Mouse (Mus musculus): ENCODE data around the gene Zfp683. TPM values are rescaled to one million over a fixed set of nuclear protein-coding genes. Genes with fewer than 3 reads are reported as not detected.

The Zfp683 gene
- total and polyA plus RNA-seq, 3 experiments, result 0.16 TPM; not detected in 2

DNA sequence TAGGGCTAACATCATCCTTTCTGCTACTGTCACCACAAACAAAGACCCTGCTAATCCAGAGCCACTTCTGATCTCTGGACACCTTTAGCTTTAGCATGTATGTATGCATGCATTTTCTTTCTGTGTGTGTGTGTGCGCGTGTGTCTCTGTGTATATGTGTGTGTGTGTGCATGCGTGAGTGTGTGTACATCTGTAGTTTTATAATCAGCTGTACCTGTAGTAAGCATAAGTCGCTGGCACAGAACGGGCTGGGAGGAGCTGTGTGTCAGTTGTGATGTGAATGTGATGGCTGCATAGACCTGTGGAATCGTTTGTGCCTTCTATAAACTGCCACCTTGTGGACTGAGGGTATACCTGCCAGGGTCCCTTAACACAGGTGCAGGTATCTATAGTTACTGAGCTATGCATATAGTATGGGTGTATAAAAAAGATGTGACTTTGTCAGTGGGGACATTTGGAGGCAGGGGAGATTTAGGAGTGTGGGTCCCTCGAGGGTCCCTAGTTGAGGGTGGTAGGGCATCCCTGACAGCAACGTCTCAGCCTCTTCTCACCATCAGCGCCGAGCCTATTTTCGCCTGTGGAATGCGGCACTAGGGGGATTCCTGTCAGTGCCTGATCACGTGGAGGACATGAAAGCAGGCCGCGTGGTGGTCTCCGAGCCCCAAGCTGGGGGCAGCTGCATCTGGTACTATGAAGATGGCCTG, 37.0 kb downstream of the Zfp683 start (continued):
- no peak for TF ChIP-seq MAZ (IDR thresholded peaks at IDR 0.05; ENCODE audit: low read depth, low read length)
- peak; percentile 10 for TF ChIP-seq RAD21 (IDR thresholded peaks at IDR 0.05; ENCODE audit: low read depth, low read length)
- TF ChIP-seq USF1 (IDR thresholded peaks at IDR 0.05; ENCODE audit: low read depth, low read length), result peak; percentile 53
- no peak for TF ChIP-seq KAT2A (IDR thresholded peaks at IDR 0.05; ENCODE audit: insufficient replicate concordance, low read length)
- peak; percentile 38 for TF ChIP-seq USF2 (conservative IDR thresholded peaks at IDR 0.05; ENCODE audit: low read depth, low read length)
- no peak for TF ChIP-seq IRF4 (IDR thresholded peaks at IDR 0.05; ENCODE audit: low read depth, low read length)
- TF ChIP-seq POLR2AphosphoS2 (IDR thresholded peaks at IDR 0.05; ENCODE audit: low read depth, low read length), result peak; percentile 95
- no peak for TF ChIP-seq ZC3H11A (IDR thresholded peaks at IDR 0.05; ENCODE audit: low read depth, low read length)
- TF ChIP-seq NRF1 (IDR thresholded peaks at IDR 0.05; ENCODE audit: low read depth, low read length), result no peak
- TF ChIP-seq TBP (conservative IDR thresholded peaks at IDR 0.05; ENCODE audit: low read depth, low read length), result no peak
- no peak for TF ChIP-seq PAX5 (IDR thresholded peaks at IDR 0.05; ENCODE audit: low read length)

DNA sequence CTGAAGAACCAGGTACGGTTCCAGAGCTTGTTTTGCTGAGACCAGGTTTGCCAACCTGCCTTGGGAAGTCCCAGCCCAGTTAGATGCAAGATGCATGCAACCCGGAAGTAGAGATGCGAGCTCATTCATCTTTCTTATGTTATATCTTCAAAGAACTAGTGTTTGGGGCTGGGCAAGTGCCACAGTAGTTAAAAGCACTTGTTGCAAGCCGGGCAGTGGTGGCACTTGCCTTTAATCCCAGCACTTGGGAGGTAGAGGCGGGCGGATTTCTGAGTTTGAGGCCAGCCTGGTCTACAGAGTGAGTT, 37.5 kb downstream of the Zfp683 start:
- Histone ChIP-seq H3K27ac (ENCODE audit: insufficient read depth, low read depth) (peak overlapping the region; percentile 97), H3K9me3 (replicated peaks; ENCODE audit: low read length) (no peaks in the 10 kb centered on the region), H3K4me2 (ENCODE audit: insufficient read depth, low read depth, poor library complexity, severe bottlenecking) (0 out of 2 replicates have a peak overlapping the region, but pooled peaks have one; percentile 8), H3K4me1 (ENCODE audit: control insufficient read depth in 1 of 2, insufficient read depth in 2 of 2) (peaks cover 10 to 56% of the 10 kb centered on the region in 2 experiments), H3K9ac (ENCODE audit: insufficient read depth, low read depth) (no peak overlapping the region), H3K79me2 (replicated peaks; ENCODE audit: control insufficient read depth, extremely low read depth, insufficient read depth, poor library complexity, severe bottlenecking) (peaks cover 25% of the 10 kb centered on the region), H3K4me3 (replicated peaks in 1 of 3; ENCODE audit: low read depth in 2 of 3, low read length in 2 of 3, poor library complexity in 1 of 3) (peak overlapping the region in 1 of 3 experiments; percentile 11), H3K36me3 (replicated peaks in 1 of 2; ENCODE audit: control insufficient read depth in 1 of 2, insufficient read depth in 1 of 2, low read length in 1 of 2) (peaks cover 32 to 69% of the 10 kb centered on the region in 2 experiments), H3K27me3 (replicated peaks) (no peaks in the 10 kb centered on the region)
- TF ChIP-seq NELFE (IDR thresholded peaks at IDR 0.05; ENCODE audit: low read depth, low read length) (no peak), ELF1 (IDR thresholded peaks at IDR 0.05; ENCODE audit: low read depth, low read length) (peak; percentile 82), POLR2A (IDR thresholded peaks at IDR 0.05; ENCODE audit: low read depth, low read length) (peak; percentile 6; the same call in 1 of the 2 replicates), BHLHE40 (IDR thresholded peaks at IDR 0.05; ENCODE audit: low read depth, low read length) (no peak)
- dilution Hi-C loops (cut with MboI; ENCODE audit: extremely low pct_ligation_motif_present, extremely low pct_unique_long_range_greater_than_20kb, low sequenced_read_pairs), result no loop called here
- in situ Hi-C loops (cut with MboI; ENCODE audit: low pct_ligation_motif_present, low pct_unique_long_range_greater_than_20kb, low sequenced_read_pairs), result loop anchor here (5.0 to 25.0 kb wide), 2 partner anchors 36 to 504 kb away; partner anchors contain the start of genes Gpn2 and Sh3bgrl3
- DNase-seq (ENCODE audit: extremely low read depth), result no peak

DNA sequence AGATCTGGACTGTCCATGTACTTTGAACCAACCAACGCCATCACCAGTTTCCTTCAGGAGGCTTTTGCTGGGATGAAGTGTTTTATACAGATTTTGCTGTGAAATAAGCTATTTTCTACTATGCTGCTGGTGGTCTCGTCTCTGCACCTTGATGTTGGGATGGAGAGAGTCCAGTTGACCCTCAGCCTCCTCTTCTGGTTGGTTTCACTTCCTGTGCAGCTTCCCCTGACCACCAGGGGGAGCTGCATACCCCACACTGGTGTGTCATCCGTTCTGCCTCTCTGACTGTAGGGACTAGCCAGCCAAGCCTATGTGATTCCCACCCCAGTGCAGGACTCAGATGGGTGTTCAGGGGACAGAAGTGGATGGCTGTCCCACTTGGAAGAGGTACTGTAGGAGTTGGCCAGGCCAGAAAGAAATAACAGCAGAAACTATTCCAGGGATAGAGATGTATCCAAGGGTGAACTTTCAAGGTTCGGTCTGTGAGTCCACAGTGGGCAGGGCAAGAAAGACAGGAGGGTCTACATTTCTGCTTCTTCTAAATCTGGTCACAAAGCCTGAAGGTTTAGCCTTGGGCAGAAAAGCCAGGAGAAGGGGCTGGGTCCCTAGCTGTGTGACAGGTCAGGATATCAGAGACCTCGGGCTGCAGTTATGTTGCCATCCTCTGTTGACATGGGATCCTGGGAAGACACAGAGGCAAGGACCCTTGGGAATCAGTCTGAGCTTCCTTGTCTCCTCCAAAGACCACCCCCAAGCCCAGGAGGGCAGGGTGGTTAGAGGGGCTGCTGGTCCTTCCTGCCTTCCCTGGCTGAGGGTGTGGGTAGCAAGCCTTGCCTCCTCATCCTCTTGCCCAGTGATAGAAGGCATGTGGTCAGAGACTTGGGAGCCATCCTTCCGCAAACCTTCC, 39.0 kb downstream of the Zfp683 start:
- peaks cover 27 to 56% of the 10 kb centered on the region in 2 experiments for H3K36me3 ChIP-seq (replicated peaks in 1 of 2; ENCODE audit: control insufficient read depth in 1 of 2, insufficient read depth in 1 of 2, low read length in 1 of 2)
- H3K9me3 ChIP-seq (replicated peaks; ENCODE audit: low read length), result no peaks in the 10 kb centered on the region
- peaks cover 13 to 57% of the 10 kb centered on the region in 2 experiments for H3K4me1 ChIP-seq (ENCODE audit: control insufficient read depth in 1 of 2, insufficient read depth in 2 of 2)
- no peaks in the 10 kb centered on the region for H3K27me3 ChIP-seq (replicated peaks)
- peak; percentile 83 for DNase-seq (ENCODE audit: extremely low read depth)
- in situ Hi-C loops (cut with MboI; ENCODE audit: low pct_ligation_motif_present, low pct_unique_long_range_greater_than_20kb, low sequenced_read_pairs) (loop anchor here (5.0 to 25.0 kb wide), 2 partner anchors 35 to 505 kb away; partner anchors contain the start of genes Gpn2 and Sh3bgrl3), dilution Hi-C loops (cut with MboI; ENCODE audit: extremely low pct_ligation_motif_present, extremely low pct_unique_long_range_greater_than_20kb, low sequenced_read_pairs) (no loop called here)
- H3K9ac ChIP-seq (ENCODE audit: insufficient read depth, low read depth), result peak overlapping the region; percentile 96
- peak overlapping the region; percentile 76 for H3K4me2 ChIP-seq (ENCODE audit: insufficient read depth, low read depth, poor library complexity, severe bottlenecking)
- peak overlapping the region; percentile 97 for H3K27ac ChIP-seq (ENCODE audit: insufficient read depth, low read depth)
- H3K4me3 ChIP-seq (replicated peaks in 1 of 3; ENCODE audit: low read depth in 2 of 3, low read length in 2 of 3, poor library complexity in 1 of 3), result peak overlapping the region; percentile 81 to 99 (median 91)
- H3K79me2 ChIP-seq (replicated peaks; ENCODE audit: control insufficient read depth, extremely low read depth, insufficient read depth, poor library complexity, severe bottlenecking), result peaks cover 25% of the 10 kb centered on the region
- TF ChIP-seq NELFE (IDR thresholded peaks at IDR 0.05; ENCODE audit: low read depth, low read length), result peak; percentile 41; the same call in 1 of the 2 replicates
- no peak for TF ChIP-seq USF1 (IDR thresholded peaks at IDR 0.05; ENCODE audit: low read depth, low read length)
- peak; percentile 95 for TF ChIP-seq IRF4 (IDR thresholded peaks at IDR 0.05; ENCODE audit: low read depth, low read length)
- peak; percentile 56 for TF ChIP-seq CHD2 (IDR thresholded peaks at IDR 0.05; ENCODE audit: low read length)
- TF ChIP-seq BHLHE40 (IDR thresholded peaks at IDR 0.05; ENCODE audit: low read depth, low read length), result no peak
- no peak for TF ChIP-seq PAX5 (IDR thresholded peaks at IDR 0.05; ENCODE audit: low read length)
- no peak for TF ChIP-seq JUND (conservative IDR thresholded peaks at IDR 0.05; ENCODE audit: low read depth, low read length)
- peak; percentile 81 to 92 for TF ChIP-seq CTCF (conservative IDR thresholded peaks at IDR 0.05 in 1 of 2, IDR thresholded peaks at IDR 0.05 in 1 of 2; ENCODE audit: low read depth in 2 of 2, low read length in 2 of 2)
- TF ChIP-seq SMC3 (IDR thresholded peaks at IDR 0.05; ENCODE audit: low read depth, low read length), result peak; percentile 88
- TF ChIP-seq MYC (IDR thresholded peaks at IDR 0.05; ENCODE audit: low read depth, low read length), result no peak
- TF ChIP-seq POLR2AphosphoS2 (IDR thresholded peaks at IDR 0.05; ENCODE audit: low read depth, low read length), result peak; percentile 99
- no peak for TF ChIP-seq NRF1 (IDR thresholded peaks at IDR 0.05; ENCODE audit: low read depth, low read length)
- TF ChIP-seq SIN3A (IDR thresholded peaks at IDR 0.05; ENCODE audit: low read length), result peak; percentile 65
- TF ChIP-seq CHD1 (IDR thresholded peaks at IDR 0.05; ENCODE audit: low read depth, low read length), result peak; percentile 96; the same call in 1 of the 2 replicates
- TF ChIP-seq MEF2A (IDR thresholded peaks at IDR 0.05; ENCODE audit: borderline replicate concordance, low read depth, low read length), result peak; percentile 55; the same call in 1 of the 2 replicates
- peak; percentile 59 for TF ChIP-seq TCF12 (IDR thresholded peaks at IDR 0.05; ENCODE audit: low read depth, low read length)
- TF ChIP-seq ZMIZ1 (IDR thresholded peaks at IDR 0.05; ENCODE audit: low read depth, low read length), result peak; percentile 48; the same call in 1 of the 2 replicates
- TF ChIP-seq JUN (IDR thresholded peaks at IDR 0.05; ENCODE audit: insufficient read depth, low read depth, low read length), result no peak
